Mouse (Mus musculus) adrenal gland, postnatal 14 days (tissue): ENCODE measurements around the gene Ltc4s. TPM values are rescaled to one million over a fixed set of nuclear protein-coding genes. Genes with fewer than 3 reads are reported as not detected.

Experiments used
- DNase-seq: peaks from one replicate; pipeline ENCODE4 v3.0.0; 2021; ENCODE audit warnings: mixed read lengths
- total RNA-seq: library from RNA; stranded (reverse); gene quantifications from 2 replicates; pipeline ENCODE4 v1.2.3, GENCODE M21; 2021

The Ltc4s gene
- total RNA-seq, 1 experiment from 2014 or later, result 11.3 TPM

GRCm38 (mm10) chr11:50248473-50249171 lies 10.2 kb upstream of the Ltc4s start:
- no peak for DNase-seq

DNA sequence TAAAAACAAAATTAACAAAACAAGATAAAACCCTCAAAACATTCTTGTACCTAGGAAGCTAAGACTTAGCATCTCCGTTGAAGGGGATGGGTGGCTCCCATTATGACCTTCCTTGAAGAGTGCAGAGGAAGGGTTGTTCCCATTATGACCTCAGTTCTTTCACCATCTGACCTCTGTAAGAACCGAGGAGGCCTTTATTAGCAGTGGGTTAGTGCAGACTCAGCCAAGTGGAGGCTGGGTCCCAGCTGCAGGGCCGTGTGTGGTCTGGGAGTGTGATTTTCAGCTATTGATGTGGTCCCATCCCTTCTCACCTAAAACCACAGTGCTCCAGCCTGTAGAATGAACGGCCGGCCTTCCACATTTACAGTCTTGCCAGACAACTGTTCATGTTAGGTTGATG lies 6.9 kb upstream of the Ltc4s start:
- DNase-seq, result no peak

DNA sequence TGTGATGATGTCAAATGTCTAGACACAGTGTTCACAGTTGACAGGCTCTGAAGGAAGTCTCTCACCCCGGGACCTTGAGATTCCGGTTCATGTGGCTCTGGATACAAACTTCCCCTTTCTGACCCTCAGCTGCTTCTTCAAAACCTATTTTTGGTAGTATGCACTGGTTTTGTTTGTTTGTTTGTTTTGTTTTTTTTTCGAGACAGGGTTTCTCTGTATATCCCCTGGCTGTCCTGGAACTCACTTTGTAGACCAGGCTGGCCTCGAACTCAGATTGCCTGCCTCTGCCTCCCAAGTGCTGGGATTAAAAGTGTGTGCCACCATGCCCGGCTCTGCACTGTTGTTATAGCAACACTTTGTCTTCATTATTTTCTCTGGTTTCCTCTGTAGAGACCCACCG lies 5.5 kb upstream of the Ltc4s start:
- DNase-seq, result no peak

DNA sequence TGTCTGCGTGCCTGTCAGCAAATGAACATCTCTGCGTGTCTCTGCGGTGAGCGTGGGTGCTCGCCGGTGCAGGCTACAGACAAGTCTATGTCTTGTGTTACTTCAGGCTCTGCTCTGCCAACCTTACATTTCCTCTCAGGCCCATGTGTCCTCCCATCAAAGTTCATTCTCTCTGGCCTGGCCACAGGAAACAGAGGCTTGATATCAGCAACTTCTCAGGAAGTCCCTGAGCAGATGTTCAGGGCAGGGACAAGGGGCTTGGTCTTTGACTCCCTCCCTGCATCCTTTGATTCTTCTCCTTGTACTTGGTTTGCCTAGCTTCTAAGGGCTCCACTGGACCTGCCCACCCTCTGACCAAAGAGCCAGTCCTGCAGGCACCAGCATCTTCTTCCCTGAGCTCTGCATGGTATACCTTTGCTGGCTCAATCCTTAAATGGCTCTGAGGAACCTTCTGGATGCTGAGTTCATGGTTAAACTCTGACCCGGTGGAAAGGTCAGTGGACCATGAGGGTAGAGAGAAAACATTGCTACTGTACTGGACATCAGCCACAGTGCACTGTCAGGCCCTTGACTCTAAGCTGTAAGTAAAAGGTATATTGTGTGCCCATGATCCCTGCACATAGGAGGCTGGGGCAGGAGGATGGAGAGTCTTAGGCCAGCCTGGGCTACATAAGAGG lies 2.0 kb upstream of the Ltc4s start:
- no peak for DNase-seq

GRCm38 (mm10) chr11:50238821-50239791 lies 690 bp upstream of the Ltc4s start:
- DNase-seq, result no peak

DNA sequence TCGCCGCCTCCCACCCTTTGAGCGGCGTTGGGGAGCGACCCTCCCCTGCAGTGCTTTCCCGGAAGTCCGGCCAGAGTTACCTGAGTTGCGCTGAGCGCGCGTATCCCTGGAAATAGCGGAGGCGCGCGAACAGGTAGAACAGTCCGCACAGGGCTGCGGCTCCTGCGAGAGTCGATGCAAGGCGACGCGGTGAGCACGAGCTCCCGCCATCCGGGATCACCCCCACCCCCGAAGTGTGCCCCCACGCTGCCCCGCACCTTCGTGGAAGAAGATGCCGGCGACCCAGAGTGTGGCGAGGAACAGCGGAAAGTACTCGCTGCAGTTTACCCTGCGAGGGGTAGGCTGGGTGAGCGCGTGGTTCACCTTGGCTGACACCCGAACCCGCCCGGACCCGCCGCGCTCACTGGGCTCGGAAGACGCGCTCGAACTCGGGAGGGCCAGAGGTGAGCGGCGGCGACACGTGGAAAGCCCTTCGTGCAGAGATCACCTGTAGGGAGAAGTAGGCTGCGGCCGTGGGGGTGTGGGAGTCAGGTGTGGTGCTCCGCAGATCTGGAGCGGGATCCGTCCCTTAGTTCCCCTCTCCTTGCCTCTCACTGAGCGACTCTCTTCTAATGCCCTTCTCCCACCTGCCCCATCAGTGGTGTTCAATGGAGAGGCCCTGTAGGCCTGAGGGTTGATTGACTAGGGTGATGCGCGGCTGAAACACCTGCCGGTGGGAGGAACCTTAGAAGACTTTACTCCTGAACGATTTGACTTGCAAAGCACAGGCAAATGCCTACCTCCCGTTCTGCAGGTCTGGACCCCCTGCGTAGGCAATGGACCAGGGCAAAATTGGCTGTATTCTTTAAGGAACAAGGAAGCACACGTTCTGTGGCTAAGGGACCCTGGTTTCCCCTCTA lies 1.2 kb downstream of the Ltc4s start:
- DNase-seq, result peak; percentile 51

DNA sequence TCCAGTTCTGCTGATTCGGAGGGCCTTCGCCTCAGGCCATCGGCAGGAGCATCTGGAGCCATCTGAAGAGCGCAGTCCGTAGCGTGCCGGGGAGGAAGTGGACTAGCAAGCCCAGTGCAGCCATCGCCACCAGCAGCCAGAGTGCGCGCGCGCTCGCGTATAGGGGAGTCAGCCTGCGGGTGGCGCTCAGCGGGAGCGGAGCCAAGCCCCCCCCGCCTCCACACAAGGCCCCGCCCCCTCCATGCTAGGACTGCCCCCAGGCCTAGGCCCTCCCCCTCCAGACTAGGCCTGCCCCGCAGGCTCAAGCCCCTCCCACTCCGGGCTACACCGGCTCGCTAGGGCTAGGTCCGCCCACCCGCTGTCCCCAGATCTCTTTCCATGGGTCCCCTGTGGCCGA lies 1.9 kb downstream of the Ltc4s start:
- peak; percentile 97 for DNase-seq

GRCm38 (mm10) chr11:50234606-50235005 lies 3.8 kb downstream of the Ltc4s start:
- no peak for DNase-seq

- peak; percentile 49 for DNase-seq
Observed at GRCm38 (mm10) chr11:50233993-50234392, 4.4 kb downstream of the Ltc4s start.

DNA sequence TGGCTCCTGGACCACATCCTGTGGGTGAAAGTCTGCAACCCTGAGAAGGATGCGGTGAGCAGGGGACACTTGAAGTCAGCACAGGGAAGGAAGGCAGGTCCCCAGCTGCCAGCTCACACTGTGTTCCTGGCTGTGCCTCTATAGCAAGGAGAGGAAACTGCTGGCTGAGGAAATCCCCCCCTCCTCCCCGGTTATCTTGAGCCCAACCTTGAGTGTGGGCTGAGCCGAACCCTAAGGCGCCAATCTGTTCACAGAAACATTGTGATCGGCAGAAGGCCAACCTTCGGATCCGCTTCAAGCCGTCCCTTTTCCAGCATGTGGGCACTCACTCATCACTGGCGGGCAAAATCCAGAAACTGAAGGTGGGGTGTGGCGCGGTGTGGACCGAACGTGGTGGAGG lies 5.4 kb downstream of the Ltc4s start:
- no peak for DNase-seq

GRCm38 (mm10) chr11:50231411-50231810 lies 7.0 kb downstream of the Ltc4s start:
- DNase-seq, result peak; percentile 73

DNA sequence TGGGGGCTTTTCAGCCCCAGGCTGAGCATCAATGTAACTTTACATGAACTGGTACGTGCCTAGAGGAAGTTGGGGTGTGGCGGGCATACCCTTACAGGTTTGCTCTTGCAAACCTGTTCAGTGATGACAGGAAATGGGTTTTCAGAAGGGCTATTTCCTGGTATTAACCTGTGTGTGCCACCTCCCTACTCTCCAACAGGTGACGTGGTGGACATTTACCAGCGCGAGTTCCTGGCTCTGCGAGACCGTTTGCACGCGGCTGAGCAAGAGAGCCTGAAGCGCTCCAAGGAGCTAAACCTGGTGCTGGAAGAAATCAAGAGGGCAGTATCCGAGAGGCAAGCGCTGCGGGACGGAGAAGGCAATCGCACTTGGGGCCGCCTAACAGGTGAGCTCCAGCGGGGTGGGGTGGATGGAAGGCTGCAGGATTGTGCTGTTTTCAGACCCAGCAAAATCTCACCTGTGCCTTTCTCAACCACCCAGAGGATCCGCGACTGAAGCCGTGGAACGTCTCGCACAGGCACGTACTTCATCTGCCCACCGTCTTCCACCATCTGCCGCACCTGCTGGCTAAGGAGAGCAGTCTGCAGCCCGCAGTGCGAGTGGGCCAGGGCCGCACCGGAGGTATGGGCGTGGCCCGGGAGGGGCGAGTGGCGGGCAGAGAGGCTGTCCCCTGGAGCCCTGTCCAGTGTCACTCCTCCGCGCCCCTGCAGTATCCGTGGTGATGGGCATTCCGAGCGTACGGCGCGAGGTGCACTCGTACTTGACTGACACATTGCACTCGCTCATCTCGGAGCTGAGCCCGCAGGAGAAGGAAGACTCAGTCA lies 7.7 kb downstream of the Ltc4s start:
- no peak for DNase-seq

DNA sequence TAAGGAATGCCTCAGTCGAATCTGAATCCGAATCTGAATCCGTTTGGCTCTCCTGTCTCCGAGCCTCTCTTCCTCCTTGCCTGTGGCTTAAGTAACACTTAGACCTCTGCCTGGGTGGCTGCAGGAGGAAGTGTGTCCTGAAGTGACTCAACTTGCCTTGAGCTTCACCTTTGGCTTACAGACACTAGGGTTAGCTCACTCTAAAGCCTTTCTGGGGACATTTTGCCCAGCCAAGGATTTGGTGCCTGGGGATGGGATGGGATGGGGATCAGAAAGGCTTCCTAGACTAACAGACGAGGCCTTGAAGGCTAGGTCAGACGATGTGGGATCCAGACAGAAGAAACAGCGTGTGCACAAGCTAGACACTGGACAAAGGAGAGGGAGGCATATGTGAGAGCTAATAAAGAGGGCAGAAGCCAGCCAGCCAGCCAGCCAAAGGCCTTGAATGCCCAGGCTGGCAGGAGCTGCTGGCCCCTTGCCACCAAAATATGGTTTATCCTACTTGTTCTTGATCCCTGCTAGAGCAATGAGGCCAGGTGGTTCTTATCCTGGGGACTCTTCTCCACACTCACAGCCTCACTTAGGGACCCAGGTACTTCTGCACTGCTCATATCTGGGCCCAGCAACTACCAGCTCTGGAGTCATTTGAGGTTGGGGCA lies 9.0 kb downstream of the Ltc4s start:
- DNase-seq, result peak; percentile 85

DNA sequence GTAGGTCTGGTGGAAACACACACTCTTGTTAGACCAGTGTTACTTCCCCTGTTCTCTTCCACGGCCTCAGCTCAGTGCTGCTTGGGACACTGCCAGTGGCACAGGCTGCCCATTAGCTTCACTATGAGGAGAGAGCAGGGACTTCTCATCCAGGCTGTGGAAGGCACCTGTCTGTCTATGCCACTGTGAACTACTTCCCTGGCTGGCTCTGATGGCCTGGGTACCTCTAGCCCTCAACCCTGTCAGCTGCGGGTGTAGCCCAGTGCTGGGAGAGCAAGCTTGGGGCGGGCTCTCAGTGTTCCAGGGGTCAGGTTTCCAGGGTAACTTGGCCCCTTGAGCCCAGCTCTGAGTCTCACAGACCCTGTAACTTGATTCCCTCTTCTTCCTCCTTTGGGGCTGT lies 9.6 kb downstream of the Ltc4s start:
- DNase-seq, result peak; percentile 62

- DNase-seq, result no peak
Observed at GRCm38 (mm10) chr11:50227736-50228135, 10.7 kb downstream of the Ltc4s start.

GRCm38 (mm10) chr11:50227226-50227625 lies 11.2 kb downstream of the Ltc4s start:
- no peak for DNase-seq

DNA sequence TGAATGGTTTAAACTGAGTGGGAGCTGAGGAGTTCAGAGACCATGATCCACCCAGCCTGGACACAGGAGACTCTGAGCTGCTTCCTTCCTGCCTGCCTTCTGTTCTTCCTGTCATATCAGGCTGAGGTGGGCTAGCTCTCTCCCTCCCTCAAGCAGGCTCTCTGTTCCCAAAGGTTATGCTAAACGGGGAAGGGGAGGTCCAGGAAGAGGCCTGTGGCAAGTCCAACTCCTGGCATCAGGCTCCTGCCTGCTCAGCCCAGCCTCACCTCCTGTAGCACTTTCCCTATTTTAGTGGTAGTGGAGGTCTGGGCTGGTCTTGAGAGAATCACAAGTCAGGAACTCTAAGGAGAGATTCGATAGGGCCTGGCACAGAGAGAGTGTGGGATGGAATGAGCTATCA lies 12.0 kb downstream of the Ltc4s start:
- DNase-seq, result no peak

GRCm38 (mm10) chr11:50225611-50226378 lies 12.6 kb downstream of the Ltc4s start:
- DNase-seq, result peak; percentile 74
